Mouse (Mus musculus) thymus, adult 2 months (tissue): ENCODE results near the gene Anapc5.

Experiments
- CTCF ChIP-seq: fragments of 200-500 bp; IDR thresholded peaks from 2 replicates; pipeline ENCODE4 v1.5.1; 2012; ENCODE audit warnings: mild to moderate bottlenecking, control low read depth, low read length, moderate library complexity, borderline replicate concordance; ENCODE audit not compliant: control insufficient read depth, poor library complexity, insufficient read depth; ENCODE audit errors: extremely low read depth
- POLR2A ChIP-seq: fragments of 200-500 bp; IDR thresholded peaks from 2 replicates; pipeline ENCODE4 v1.6.1; 2012; ENCODE audit warnings: mild to moderate bottlenecking, low read length, control low read depth, moderate library complexity; ENCODE audit not compliant: control insufficient read depth, poor library complexity, insufficient read depth; ENCODE audit errors: extremely low read depth

DNA sequence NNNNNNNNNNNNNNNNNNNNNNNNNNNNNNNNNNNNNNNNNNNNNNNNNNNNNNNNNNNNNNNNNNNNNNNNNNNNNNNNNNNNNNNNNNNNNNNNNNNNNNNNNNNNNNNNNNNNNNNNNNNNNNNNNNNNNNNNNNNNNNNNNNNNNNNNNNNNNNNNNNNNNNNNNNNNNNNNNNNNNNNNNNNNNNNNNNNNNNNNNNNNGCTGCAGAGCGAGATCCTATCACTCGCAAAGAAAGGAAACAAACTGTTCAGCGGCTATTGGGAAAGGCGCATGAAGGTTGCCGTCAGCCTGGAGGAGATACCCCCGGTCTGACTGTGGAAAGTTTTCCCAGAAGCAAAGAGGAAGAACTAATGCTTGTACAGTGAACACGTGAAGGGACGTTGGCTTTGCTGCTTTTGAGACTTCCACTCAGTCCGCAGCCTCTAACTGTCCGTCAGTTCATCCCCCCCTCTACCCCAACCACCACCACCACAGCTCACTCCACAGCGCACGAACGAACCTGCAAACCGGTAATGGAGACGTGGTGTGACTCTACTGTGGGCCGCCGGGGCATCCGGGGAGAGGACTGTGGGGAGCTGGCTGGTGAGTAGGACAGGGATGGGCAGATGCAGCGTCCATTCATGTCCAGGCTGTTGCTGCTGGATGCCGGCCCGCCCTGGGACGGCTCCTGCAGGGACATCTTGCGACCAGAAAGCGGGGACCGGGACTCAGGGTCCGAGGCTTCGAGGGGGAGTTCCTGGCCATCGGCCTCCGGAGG lies 57.7 kb downstream of the Anapc5 start:
- TF ChIP-seq CTCF (no peak), POLR2A (no peak)
